Mouse (Mus musculus) ES-E14 (cell line): ENCODE data around the gene Il13ra1.

Experiments
- CHD2 ChIP-seq: IDR thresholded peaks from 2 replicates; pipeline ENCODE4 v1.6.1; 2014; ENCODE audit warnings: mild to moderate bottlenecking, low read depth, low read length, inconsistent platforms
- HCFC1 ChIP-seq: IDR thresholded peaks from 2 replicates; pipeline ENCODE4 v1.6.1; 2012; ENCODE audit warnings: low read length, inconsistent platforms, borderline replicate concordance; ENCODE audit not compliant: insufficient read depth
- MAFK ChIP-seq: IDR thresholded peaks from 2 replicates; pipeline ENCODE4 v1.6.1; 2014; ENCODE audit warnings: mild to moderate bottlenecking, low read depth, low read length, inconsistent platforms; ENCODE audit not compliant: insufficient read depth

- TF ChIP-seq HCFC1, result no peak
- no peak for TF ChIP-seq MAFK
- TF ChIP-seq CHD2, result no peak
Observed at GRCm38 (mm10) chrX:36088464-36089256, 23.2 kb upstream of the Il13ra1 start.
